Mouse (Mus musculus) liver, postnatal 0 days (tissue): ENCODE results near the gene Wipf3. TPM values are rescaled to one million over a fixed set of nuclear protein-coding genes. Genes with fewer than 3 reads are reported as not detected.

Source experiments
- ATAC-seq: fragments of 200-750 bp; cut with Nextera tagmentation; 2 replicates; pipeline ENCODE4 v1.8.0; 2017; ENCODE audit warnings: mild to moderate bottlenecking, moderate library complexity
- DNase-seq: peaks from one replicate; pipeline ENCODE4 v3.0.0-alpha.2; 2016
- H3K27ac ChIP-seq: fragments of 300-500 bp; sonication (generic); 2 replicates; pipeline ENCODE4 v1.5.1; 2014; ENCODE audit warnings: antibody characterized with exemption, moderate library complexity, mild to moderate bottlenecking, low read depth
- H3K27me3 ChIP-seq: fragments of 300-500 bp; sonication (generic); 2 replicates; pipeline ENCODE4 v1.6.1; 2014; ENCODE audit warnings: low read length, control low read depth, mixed read lengths; ENCODE audit not compliant: insufficient read depth
- H3K36me3 ChIP-seq: fragments of 300-500 bp; sonication (generic); replicated peaks from 2 replicates; pipeline ENCODE4 v1.6.1; 2014; ENCODE audit warnings: mild to moderate bottlenecking, control low read depth, low read length, moderate library complexity, mixed read lengths; ENCODE audit not compliant: insufficient read depth
- H3K4me1 ChIP-seq: fragments of 300-500 bp; sonication (generic); 2 replicates; pipeline ENCODE4 v1.6.1; 2014; ENCODE audit warnings: antibody characterized with exemption, mild to moderate bottlenecking, control low read depth; ENCODE audit not compliant: insufficient read depth
- H3K4me2 ChIP-seq: fragments of 300-500 bp; sonication (generic); 2 replicates; pipeline ENCODE4 v1.6.1; 2014; ENCODE audit warnings: low read depth, mild to moderate bottlenecking, low read length, moderate library complexity, mixed read lengths
- H3K4me3 ChIP-seq: fragments of 300-500 bp; sonication (generic); 2 replicates; pipeline ENCODE4 v1.5.1; 2014; ENCODE audit warnings: low read depth, low read length
- H3K9ac ChIP-seq: fragments of 300-500 bp; sonication (generic); replicated peaks from 2 replicates; pipeline ENCODE4 v1.6.1; 2014; ENCODE audit warnings: mild to moderate bottlenecking, moderate library complexity
- H3K9me3 ChIP-seq: fragments of 300-500 bp; sonication (generic); 2 replicates; pipeline ENCODE4 v1.6.1; 2016; ENCODE audit warnings: mild to moderate bottlenecking, control low read depth, low read length, mixed read lengths
- CTCF ChIP-seq: sonication (generic); IDR thresholded peaks from 2 replicates; pipeline ENCODE4 v1.5.1; 2016; ENCODE audit warnings: antibody characterized with exemption, low read depth
- EP300 ChIP-seq: IDR thresholded peaks from 2 replicates; pipeline ENCODE4 v1.6.1; 2016; ENCODE audit warnings: antibody characterized with exemption, low read depth, mild to moderate bottlenecking
- WGBS: fragments of 180-500 bp; shearing (Covaris S2); extraction: QIAGEN DNeasy Blood & Tissue Kit; methylation state at CpG from one replicate; pipeline ENCODE4 v1.1.7; 2014; ENCODE audit not compliant: insufficient replicate concordance; 5-methylcytosine and 5-hydroxymethylcytosine counted together
- polyA plus RNA-seq: library from polyadenylated mRNA; unstranded; fragments of >200 nt; fragmentation: Nextera tagmentation; extraction: Ambion mirVana; gene quantifications from 2 replicates; pipeline ENCODE4 v1.2.1, GENCODE M21; 2015

The Wipf3 gene
- polyA plus RNA-seq, 1 experiment from 2014 or later, result 0.34 TPM

DNA sequence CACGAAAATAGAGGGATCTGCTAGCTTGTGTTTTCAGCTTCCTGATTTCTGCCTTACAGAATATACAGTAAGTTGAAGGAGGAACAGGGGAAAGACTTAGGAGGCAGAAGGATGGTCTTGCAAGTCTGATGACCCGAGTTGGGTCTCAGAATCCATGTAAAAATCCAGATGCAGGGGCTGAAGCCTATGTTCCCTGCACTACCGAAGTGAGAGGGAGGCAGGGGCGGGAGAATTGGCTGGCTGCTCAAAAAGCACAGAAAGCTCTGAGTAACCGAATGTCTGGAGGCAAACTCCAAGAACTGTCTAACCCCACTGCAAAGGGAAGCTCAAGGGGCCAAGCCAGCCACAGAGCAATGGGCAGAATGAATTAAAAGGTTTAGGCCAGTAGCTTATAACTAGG lies 41.7 kb upstream of the Wipf3 start:
- H3K4me2 ChIP-seq, result no peak overlapping the region
- no peak overlapping the region for H3K9ac ChIP-seq
- 70% methylated on average over 5 of the region's 5 CpGs for WGBS
- no peaks in the 10 kb centered on the region for H3K4me1 ChIP-seq
- no peaks in the 10 kb centered on the region for H3K27me3 ChIP-seq
- no peaks in the 10 kb centered on the region for H3K9me3 ChIP-seq
- no peak overlapping the region for H3K27ac ChIP-seq
- ATAC-seq (no peak), DNase-seq (no peak)
- TF ChIP-seq EP300 (no peak), CTCF (no peak)
- no peaks in the 10 kb centered on the region for H3K36me3 ChIP-seq
- no peak overlapping the region for H3K4me3 ChIP-seq

DNA sequence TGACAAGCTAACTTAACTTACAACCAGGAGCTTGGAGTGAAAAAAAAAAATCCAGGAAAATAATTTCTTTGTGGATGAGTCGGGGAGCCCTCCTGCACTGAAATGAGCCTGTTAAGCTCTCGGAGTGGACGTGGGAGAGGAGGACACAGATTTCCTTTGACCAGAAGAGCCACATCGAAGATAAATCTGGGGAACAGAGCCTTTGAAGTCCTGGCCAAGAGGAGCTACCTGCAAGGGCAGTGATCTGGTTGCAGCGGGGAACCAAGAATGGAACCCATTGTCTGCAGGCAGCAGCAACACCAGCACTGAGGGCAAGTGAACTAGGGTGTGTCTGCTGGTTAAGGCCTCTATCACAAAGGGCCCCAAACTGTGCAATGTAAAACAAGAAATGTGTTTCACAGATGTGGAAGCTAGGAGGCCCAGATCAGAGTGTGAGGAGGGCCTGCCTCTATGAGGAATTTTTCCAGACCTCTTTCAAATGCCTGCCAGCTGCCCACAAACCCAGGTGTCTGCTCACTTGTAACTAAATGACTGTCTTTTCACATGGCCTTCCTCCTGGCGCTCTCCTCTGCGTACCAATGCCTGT lies 40.6 kb upstream of the Wipf3 start:
- Histone ChIP-seq H3K36me3 (no peaks in the 10 kb centered on the region), H3K4me3 (no peak overlapping the region), H3K4me2 (no peak overlapping the region), H3K27ac (no peak overlapping the region), H3K4me1 (no peaks in the 10 kb centered on the region), H3K9ac (no peak overlapping the region), H3K27me3 (no peaks in the 10 kb centered on the region), H3K9me3 (no peaks in the 10 kb centered on the region)
- DNase-seq (no peak), ATAC-seq (no peak)
- 73% methylated on average over 7 of the region's 7 CpGs for WGBS
- TF ChIP-seq EP300, result no peak

DNA sequence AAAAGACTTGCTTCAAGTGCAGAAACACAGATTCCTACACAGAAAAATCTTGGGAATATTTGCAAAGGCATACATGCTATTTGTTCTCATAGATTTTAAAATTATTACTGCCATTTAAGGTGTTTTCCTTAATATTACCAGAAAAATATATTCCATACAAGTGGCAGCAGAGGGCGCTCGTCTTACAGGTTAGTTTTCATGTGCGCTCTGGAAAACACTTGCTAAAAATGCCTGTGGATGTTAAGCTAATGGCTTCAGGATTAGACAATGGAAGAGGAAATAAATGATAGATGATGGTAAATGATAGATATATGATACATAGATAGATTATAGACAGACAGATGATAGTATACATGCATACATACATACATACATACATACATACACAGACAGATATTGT lies 37.6 kb upstream of the Wipf3 start:
- Histone ChIP-seq H3K36me3 (no peaks in the 10 kb centered on the region), H3K4me2 (no peak overlapping the region), H3K9me3 (no peaks in the 10 kb centered on the region), H3K27ac (no peak overlapping the region), H3K4me1 (no peaks in the 10 kb centered on the region), H3K9ac (no peak overlapping the region), H3K27me3 (no peaks in the 10 kb centered on the region), H3K4me3 (no peak overlapping the region)
- TF ChIP-seq EP300 (no peak), CTCF (peak; percentile 70)
- 3% methylated on average over 3 of the region's 3 CpGs for WGBS
- ATAC-seq (no peak), DNase-seq (peak; percentile 47)

DNA sequence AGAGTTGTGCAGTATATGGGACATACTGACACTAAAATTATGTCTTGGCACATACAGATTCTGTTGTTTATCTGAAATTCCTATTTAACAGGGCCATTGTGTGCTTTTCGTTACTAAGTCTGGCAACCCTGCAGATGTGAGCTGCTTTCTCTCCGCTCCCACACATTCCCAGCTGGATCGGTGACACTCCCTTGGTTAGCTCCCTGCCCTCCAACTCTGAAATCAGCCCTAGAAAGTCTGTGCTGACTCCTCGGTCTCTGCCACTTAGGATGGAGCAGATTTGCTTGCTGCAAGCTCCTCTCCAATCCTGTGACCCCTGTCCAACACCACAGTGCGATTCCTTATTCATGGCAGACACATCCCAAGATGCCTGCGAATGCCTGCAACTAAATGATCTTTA lies 35.5 kb upstream of the Wipf3 start:
- 67% methylated on average over 6 of the region's 6 CpGs for WGBS
- Histone ChIP-seq H3K27ac (no peak overlapping the region), H3K27me3 (no peaks in the 10 kb centered on the region), H3K4me1 (no peaks in the 10 kb centered on the region), H3K9me3 (no peaks in the 10 kb centered on the region), H3K4me2 (no peak overlapping the region), H3K9ac (no peak overlapping the region), H3K36me3 (no peaks in the 10 kb centered on the region), H3K4me3 (no peak overlapping the region)
- no peak for DNase-seq
- ATAC-seq, result no peak
- no peak for TF ChIP-seq CTCF

DNA sequence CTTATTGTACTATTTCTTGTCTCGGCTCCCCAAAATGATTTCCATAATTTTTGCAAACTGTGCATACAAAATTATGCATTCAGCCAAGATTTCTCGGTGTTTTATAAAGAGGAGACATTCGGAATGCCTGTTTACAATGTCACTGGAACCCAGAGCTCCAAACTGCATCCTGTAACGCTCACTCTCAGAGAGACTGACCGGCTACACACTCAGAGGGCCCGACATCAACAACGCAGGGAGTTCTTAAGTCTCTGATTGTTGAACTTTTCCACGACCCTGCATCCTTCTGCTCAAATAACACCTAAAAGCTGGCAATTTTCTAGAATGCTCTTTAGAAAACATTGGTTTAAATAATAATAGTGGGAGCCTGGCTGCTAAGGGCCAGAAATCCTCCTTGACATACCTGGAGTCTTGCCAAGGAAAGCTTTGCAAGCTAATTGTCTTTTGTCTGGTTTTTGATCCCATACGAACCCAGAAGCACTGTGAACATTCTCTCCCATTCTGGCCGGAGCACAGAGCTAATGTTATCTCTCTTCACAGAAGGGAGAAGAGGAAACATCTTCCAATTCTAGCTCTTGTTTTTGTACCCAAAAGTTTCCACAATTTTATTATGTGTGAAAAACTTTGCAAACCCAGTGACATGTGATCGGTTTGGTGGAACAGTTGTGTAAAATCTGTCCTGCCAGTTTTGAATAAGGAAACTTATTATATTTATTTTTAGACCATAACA lies 30.0 kb upstream of the Wipf3 start:
- WGBS, result 47% methylated on average over 11 of the region's 11 CpGs
- TF ChIP-seq EP300, result no peak
- no peak for TF ChIP-seq CTCF

DNA sequence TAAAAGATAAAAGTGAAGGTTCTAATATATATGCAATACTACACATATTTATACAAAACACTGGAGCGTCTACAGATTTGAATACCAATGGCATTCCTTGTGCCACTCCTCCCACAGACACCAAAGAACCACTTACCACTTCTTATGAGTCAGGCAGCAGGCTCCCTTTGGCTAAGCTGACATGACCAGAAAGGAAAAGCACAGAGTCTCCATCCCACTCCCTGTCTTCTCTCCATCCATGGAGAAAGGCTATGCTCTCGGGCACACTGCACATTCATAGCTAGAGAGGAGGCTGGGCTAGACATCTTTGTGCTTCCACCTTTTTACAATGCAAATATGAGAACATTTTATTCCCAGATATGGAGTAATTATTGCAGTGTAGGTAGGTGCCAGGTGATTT lies 27.9 kb upstream of the Wipf3 start:
- Histone ChIP-seq H3K27me3 (no peaks in the 10 kb centered on the region), H3K4me2 (no peak overlapping the region), H3K27ac (no peak overlapping the region), H3K36me3 (no peaks in the 10 kb centered on the region), H3K9me3 (no peaks in the 10 kb centered on the region), H3K4me3 (no peak overlapping the region), H3K9ac (no peak overlapping the region), H3K4me1 (no peaks in the 10 kb centered on the region)
- no peak for TF ChIP-seq CTCF
- TF ChIP-seq EP300, result no peak
- WGBS, result 82% methylated on average over 2 of the region's 2 CpGs
- ATAC-seq (no peak), DNase-seq (no peak)

More for the DNA sequence above, 30.0 kb upstream of the Wipf3 start:
- H3K4me2 ChIP-seq, result no peak overlapping the region
- H3K27me3 ChIP-seq, result no peaks in the 10 kb centered on the region
- no peaks in the 10 kb centered on the region for H3K4me1 ChIP-seq
- no peak overlapping the region for H3K4me3 ChIP-seq
- no peaks in the 10 kb centered on the region for H3K36me3 ChIP-seq
- DNase-seq, result no peak
- ATAC-seq, result no peak
- H3K9me3 ChIP-seq, result no peaks in the 10 kb centered on the region
- H3K9ac ChIP-seq, result no peak overlapping the region
- H3K27ac ChIP-seq, result no peak overlapping the region
